Mouse (Mus musculus) cerebellum, adult 2 months (tissue): ENCODE results near the gene Rnf121. TPM values are rescaled to one million over a fixed set of nuclear protein-coding genes. Genes with fewer than 3 reads are reported as not detected.

Experiments used
- DNase-seq, 2 experiments: peaks; one replicate each; pipeline ENCODE4 v3.0.0; 2021
- H3K27ac ChIP-seq: fragments of 200-500 bp; 2 replicates; pipeline ENCODE4 v1.5.1; 2012; ENCODE audit warnings: low read length, control low read depth, inconsistent platforms; ENCODE audit not compliant: insufficient read depth
- H3K27me3 ChIP-seq: fragments of 200-500 bp; 2 replicates; pipeline ENCODE4 v1.6.1; 2012; ENCODE audit warnings: inconsistent platforms, mild to moderate bottlenecking, low read length, moderate library complexity; ENCODE audit not compliant: control insufficient read depth, insufficient read depth
- H3K4me1 ChIP-seq: fragments of 200-500 bp; 2 replicates; pipeline ENCODE4 v1.6.1; 2011; ENCODE audit warnings: low read length; ENCODE audit not compliant: control insufficient read depth, insufficient read depth
- H3K4me3 ChIP-seq: fragments of 200-500 bp; replicated peaks from 2 replicates; pipeline ENCODE3; 2011; ENCODE audit warnings: mild to moderate bottlenecking, low read depth, low read length, control low read depth; ENCODE audit not compliant: insufficient read depth
- CTCF ChIP-seq: fragments of 200-500 bp; IDR thresholded peaks from 2 replicates; pipeline ENCODE4 v1.5.1; 2011; ENCODE audit warnings: low read depth, mild to moderate bottlenecking, control low read depth, low read length, moderate library complexity, borderline replicate concordance; ENCODE audit not compliant: insufficient read depth
- POLR2A ChIP-seq: fragments of 200-500 bp; IDR thresholded peaks from 2 replicates; pipeline ENCODE4 v1.6.1; 2011; ENCODE audit warnings: low read length, control low read depth, borderline replicate concordance; ENCODE audit not compliant: insufficient read depth
- WGBS: fragments of 180-500 bp; shearing (Covaris S2); methylation state at CpG from one replicate; pipeline ENCODE4 v1.1.7; 2018; 5-methylcytosine and 5-hydroxymethylcytosine counted together
- polyA plus RNA-seq: library from polyadenylated mRNA; depleted of rRNA; stranded (reverse); fragments of >200 nt; gene quantifications from 2 replicates; pipeline ENCODE4 v1.2.3, GENCODE M21; 2012

The Rnf121 gene
- polyA plus RNA-seq, 1 experiment = 66.6 TPM

DNA sequence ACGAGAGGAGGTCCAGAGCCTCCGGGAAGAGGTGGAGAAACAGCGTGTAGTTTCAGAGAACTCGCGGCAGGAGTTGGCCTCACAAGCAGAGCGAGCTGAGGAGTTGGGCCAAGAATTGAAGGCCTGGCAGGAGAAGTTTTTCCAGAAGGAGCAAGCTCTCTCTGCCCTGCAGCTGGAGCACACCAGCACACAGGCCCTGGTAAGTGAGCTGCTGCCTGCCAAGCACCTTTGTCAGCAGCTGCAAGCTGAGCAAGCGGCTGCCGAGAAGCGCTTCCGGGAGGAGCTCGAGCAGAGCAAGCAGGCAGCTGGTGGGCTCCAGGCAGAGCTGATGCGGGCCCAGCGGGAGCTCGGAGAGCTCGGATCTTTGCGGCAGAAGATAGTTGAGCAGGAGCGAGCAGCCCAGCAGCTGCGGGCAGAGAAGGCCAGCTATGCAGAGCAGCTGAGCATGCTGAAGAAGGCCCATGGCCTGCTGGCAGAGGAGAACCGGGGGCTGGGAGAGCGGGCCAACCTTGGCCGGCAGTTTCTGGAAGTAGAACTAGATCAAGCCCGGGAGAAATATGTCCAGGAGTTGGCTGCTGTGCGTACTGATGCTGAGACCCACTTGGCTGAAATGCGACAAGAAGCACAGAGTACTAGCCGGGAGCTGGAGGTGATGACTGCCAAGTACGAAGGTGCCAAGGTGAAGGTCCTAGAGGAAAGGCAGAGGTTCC lies 64.2 kb downstream of the Rnf121 start:
- Histone ChIP-seq H3K27me3 (no peaks in the 10 kb centered on the region), H3K4me1 (peaks cover 34% of the 10 kb centered on the region), H3K4me3 (peak overlapping the region; percentile 28), H3K27ac (peak overlapping the region; percentile 92)
- DNase-seq = peak; percentile 63 to 64
- TF ChIP-seq CTCF (no peak), POLR2A (no peak)
- 6% methylated on average over 26 of the region's 26 CpGs for WGBS

DNA sequence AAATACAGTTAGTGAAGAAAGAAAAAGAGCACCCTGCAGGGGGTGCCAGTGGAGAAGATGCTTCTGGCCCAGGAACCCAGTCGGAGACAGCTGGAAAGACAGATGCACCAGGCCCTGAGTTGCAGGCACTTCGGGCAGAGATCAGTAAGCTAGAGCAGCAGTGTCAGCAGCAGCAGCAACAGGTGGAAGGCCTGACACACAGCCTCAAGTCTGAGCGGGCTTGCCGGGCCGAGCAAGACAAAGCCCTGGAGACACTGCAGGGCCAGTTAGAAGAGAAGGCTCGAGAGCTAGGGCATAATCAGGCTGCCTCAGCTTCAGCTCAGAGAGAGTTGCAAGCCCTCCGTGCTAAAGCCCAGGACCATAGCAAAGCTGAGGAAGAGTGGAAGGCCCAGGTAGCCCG lies 65.0 kb downstream of the Rnf121 start:
- 20% methylated on average over 8 of the region's 8 CpGs for WGBS
- TF ChIP-seq POLR2A (no peak), CTCF (no peak)
- Histone ChIP-seq H3K27me3 (no peaks in the 10 kb centered on the region), H3K4me1 (peaks cover 34% of the 10 kb centered on the region), H3K4me3 (no peak overlapping the region), H3K27ac (peak overlapping the region; percentile 92)
- DNase-seq = peak in 1 of 2 experiments; percentile 53

DNA sequence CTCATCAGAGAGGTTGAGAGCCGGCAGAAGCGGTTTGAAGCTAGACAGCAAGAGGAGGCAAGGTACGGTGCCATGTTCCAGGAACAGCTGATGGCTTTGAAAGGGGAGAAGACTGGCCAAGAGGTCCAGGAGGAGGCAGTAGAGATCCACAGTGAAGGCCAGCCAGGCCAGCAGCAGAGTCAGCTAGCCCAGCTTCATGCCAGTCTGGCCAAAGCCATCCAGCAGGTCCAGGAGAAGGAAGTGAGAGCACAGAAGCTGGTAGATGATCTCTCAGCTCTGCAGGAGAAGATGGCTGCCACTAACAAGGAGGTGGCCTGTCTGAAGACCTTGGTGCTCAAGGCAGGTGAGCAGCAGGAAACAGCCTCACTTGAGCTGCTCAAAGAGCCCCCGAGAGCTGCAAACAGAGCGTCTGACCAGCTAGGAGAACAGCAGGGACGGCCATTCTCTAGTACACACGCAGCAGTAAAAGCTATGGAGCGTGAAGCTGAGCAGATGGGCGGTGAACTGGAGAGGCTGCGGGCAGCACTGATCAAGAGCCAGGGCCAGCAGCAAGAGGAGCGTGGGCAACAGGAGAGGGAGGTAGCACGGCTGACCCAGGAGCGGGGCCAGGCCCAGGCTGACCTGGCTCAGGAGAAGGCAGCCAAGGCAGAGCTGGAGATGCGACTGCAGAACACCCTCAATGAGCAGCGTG lies 65.7 kb downstream of the Rnf121 start:
- Histone ChIP-seq H3K27me3 (no peaks in the 10 kb centered on the region), H3K4me1 (peaks cover 34% of the 10 kb centered on the region), H3K4me3 (no peak overlapping the region), H3K27ac (peak overlapping the region; percentile 92)
- WGBS = 12% methylated on average over 15 of the region's 15 CpGs
- DNase-seq = peak; percentile 72 to 81
- TF ChIP-seq CTCF = peak; percentile 49
- TF ChIP-seq POLR2A = no peak

DNA sequence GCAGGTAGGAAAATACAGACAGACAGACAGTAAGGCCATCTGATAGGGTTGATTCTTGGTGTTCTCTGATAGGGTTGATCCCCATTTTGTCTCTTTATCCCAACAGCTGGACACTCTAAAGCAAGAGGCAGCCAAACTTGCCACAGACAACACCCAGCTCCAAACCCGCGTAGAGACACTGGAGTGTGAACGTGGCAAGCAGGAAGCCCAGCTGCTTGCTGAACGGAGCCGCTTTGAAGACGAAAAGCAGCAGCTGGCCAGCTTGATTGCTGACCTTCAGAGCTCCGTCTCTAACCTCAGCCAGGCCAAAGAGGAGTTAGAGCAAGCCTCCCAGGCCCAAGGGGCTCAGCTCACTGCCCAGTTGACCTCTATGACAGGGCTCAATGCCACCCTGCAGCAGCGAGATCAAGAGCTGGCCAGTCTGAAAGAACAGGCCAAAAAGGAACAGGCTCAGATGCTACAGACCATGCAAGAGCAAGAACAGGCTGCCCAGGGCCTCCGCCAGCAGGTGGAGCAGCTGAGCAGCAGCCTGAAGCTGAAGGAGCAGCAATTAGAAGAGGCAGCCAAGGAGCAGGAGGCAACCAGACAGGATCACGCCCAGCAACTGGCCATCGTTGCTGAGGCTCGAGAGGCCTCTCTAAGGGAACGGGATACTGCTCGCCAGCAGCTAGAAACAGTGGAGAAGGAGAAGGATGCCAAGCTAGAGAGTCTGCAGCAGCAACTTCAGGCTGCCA lies 66.9 kb downstream of the Rnf121 start:
- whole genome bisulfite sequencing = 19% methylated on average over 14 of the region's 14 CpGs
- peak overlapping the region; percentile 92 for H3K27ac ChIP-seq

DNA sequence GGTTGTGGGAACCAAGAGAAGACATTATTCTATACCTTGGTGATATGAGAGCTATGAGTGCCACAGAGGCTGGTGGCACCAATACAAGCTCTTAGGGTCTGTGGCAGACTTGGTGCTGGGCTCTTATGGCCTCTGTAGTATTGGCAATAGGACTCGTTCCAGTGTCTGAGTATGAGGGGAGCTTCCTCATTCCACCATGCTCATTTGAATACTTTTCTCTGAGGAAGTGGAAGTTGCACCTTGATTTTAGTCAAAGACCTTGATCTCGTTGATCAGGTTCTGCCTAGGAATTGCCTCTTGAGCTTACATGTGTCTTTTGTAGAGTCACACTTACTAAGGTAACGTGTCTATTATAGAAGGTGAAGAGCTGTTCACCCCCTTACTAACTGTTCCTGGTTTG lies 71.0 kb downstream of the Rnf121 start:
- peaks cover 10% of the 10 kb centered on the region for H3K4me1 ChIP-seq
- whole genome bisulfite sequencing = 90% methylated on average over 3 of the region's 3 CpGs
- TF ChIP-seq POLR2A (no peak), CTCF (no peak)

More for the DNA sequence above, 66.9 kb downstream of the Rnf121 start:
- H3K4me1 ChIP-seq = peaks cover 34% of the 10 kb centered on the region
- peak; percentile 97 for TF ChIP-seq CTCF
- TF ChIP-seq POLR2A = no peak
- no peaks in the 10 kb centered on the region for H3K27me3 ChIP-seq
- peak; percentile 91 to 94 for DNase-seq
- H3K4me3 ChIP-seq = no peak overlapping the region

DNA sequence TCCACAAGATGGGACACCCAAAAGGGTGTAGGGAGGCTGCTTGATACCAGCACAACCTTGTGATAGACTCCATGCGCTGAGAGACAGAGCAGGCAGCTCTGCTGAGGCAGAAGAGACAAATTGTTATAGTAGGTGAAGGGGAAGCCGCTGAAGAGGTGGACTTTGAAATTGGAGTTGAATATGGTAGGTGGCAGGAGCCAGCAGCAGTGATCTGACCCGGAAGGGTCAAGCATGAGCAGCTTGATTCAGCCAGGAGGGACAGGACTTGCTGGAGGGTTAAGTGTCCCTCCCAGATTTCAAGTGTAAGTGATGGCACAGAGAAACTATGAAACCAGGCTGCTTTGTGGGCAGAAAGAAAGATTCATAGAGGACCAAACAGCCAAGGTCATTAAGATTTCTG lies 80.2 kb downstream of the Rnf121 start:
- Histone ChIP-seq H3K4me1 (peaks cover 5% of the 10 kb centered on the region; the same call in 1 of the 2 replicates), H3K4me3 (no peak overlapping the region), H3K27me3 (no peaks in the 10 kb centered on the region), H3K27ac (no peak overlapping the region)
- 95% methylated on average over 3 of the region's 3 CpGs for WGBS
- DNase-seq = no peak
- TF ChIP-seq CTCF = no peak
- no peak for TF ChIP-seq POLR2A

More for the DNA sequence above, 71.0 kb downstream of the Rnf121 start:
- H3K4me3 ChIP-seq = no peak overlapping the region
- H3K27me3 ChIP-seq = no peaks in the 10 kb centered on the region
- no peak overlapping the region for H3K27ac ChIP-seq
- no peak for DNase-seq

DNA sequence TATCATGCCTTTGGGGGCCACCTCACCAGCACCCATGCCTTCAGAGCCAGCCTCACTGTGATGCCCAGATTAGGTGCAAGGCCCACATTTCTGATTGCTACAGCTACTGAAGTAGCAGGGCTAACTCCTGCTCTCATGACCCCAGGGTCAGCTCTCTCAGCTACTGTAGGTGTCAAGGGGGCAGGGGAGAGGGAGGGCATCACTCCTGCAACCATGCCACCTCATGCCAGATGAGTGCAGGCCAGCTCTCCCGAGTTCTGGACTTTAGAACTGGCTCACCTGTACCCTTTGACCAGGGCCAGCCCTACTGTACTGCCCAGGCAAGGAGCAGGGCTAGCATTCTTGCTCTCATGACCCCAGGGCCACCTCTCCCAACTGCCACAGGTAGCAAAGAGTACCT lies 82.5 kb downstream of the Rnf121 start:
- TF ChIP-seq POLR2A = no peak
- TF ChIP-seq CTCF = no peak
- no peak for DNase-seq
- H3K27me3 ChIP-seq = no peaks in the 10 kb centered on the region
- H3K27ac ChIP-seq = no peak overlapping the region
- peaks cover 5% of the 10 kb centered on the region; the same call in 1 of the 2 replicates for H3K4me1 ChIP-seq
- WGBS = 69% methylated on average over 1 of the region's 1 CpGs
- no peak overlapping the region for H3K4me3 ChIP-seq

DNA sequence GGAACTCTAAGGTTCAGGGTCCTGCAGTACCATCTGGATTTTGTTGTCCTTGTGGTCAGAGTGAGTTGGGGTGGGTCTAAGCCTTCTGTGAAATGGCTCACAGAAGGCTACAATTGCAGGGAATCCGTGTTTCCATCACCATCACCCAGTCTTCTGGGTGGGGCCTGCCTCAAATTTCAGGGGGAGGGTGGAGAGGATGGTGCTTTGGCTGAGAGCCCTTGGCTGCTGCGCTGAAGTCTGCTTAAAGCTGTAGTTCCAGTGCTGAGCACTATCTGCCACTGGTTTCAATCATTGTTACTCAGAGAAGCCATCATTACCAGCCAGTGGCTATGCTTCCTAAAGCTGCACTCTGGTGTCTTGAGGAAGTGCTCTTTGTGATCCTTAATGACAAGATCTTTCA lies 90.8 kb downstream of the Rnf121 start:
- peak overlapping the region; percentile 67 for H3K27ac ChIP-seq
- no peak overlapping the region for H3K4me3 ChIP-seq
- WGBS = 5% methylated on average over 2 of the region's 2 CpGs
- peak; percentile 53 to 60 for DNase-seq
- no peaks in the 10 kb centered on the region for H3K27me3 ChIP-seq
- peaks cover 7% of the 10 kb centered on the region; the same call in 1 of the 2 replicates for H3K4me1 ChIP-seq
- TF ChIP-seq POLR2A (no peak), CTCF (no peak)
